Mouse (Mus musculus): ENCODE data around the gene Btbd35f19.
"Not testable (repeated sequence)": the region's sequence is repeated elsewhere in the genome, so short reads cannot be mapped to it uniquely, and the experiment has no call there.

Gene Btbd35f19

DNA sequence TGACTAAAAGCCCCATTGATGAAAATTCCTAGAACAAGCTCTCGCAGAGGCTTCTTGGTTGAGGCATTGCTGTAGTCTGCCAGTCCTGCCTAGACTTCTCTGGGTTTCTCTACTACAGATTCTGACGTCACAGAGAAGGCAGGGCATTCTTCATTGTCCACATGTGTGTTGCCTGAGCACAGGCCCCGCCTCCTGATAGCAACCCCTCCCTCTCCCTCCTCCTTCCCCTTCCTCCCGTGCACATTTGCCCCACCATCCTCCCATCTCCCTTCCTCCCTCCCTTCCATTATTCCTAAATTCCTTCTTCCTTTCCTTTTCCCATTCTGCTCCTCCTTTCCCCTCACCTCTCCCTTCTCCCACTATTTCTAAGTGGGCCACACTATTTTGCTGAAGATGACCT lies at the start of gene Btbd35f19:
Gene Btbd35f19, minus strand, starts transcription at position 101 of the 400 bp plus-strand sequence.
- in situ Hi-C loops (cut with MboI; ENCODE audit: low sequenced_read_pairs) = not testable (repeated sequence)

DNA sequence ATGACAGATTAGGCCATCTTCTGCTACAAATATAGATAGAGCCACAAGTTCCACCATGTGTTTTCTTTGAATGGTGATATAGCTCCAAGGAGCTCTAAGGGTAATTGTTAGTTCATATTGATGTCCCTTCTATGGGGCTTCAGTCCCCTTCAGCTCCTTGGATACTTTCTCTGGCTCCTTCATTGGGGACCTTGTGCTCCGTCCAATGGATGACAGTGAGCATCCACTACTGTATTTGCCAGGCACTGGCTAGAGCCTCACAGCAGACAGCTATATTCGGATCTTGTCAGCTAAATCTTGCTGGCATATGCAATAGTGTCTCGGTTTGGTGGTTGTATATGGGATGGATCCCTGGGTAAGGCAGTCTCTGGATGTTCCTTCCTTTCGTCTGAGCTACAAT lies 41.8 kb downstream of the Btbd35f19 start:
- in situ Hi-C loops (cut with MboI; ENCODE audit: low sequenced_read_pairs) = not testable (repeated sequence)

- in situ Hi-C loops (cut with MboI; ENCODE audit: low sequenced_read_pairs) = not testable (repeated sequence)
These were observed 47.6 kb downstream of the Btbd35f19 start, which contains the start of gene Btbd35f26 for GRCm38 (mm10) chrX:31336154-31336553. TSS of gene Btbd35f26 (plus strand) at chrX:31336454.
